Mouse (Mus musculus): ENCODE data around the gene Sycp2l. TPM values are rescaled to one million over a fixed set of nuclear protein-coding genes. Genes with fewer than 3 reads are reported as not detected.

The Sycp2l gene
- total and polyA plus RNA-seq, 3 experiments, result not detected

Other genes starting within 250 kb of the Sycp2l start
- 10 to 100 TPM; 50.1 to 61.7 TPM for gene Pak1ip1, start 113.3 kb upstream of the Sycp2l start, total RNA-seq (2021)
- 78.6 and 87.0 TPM in 2 replicates for gene Pak1ip1, start 113.3 kb upstream of the Sycp2l start, polyA plus RNA-seq (2012; rRNA removed)
- gene Tmem14c, start 98.0 kb upstream of the Sycp2l start, total RNA-seq (2021), result 100 to 1,000 TPM; 126 to 176 TPM
- gene Tmem14c, start 98.0 kb upstream of the Sycp2l start, polyA plus RNA-seq (2012; rRNA removed), result 77.8 and 84.7 TPM in 2 replicates
- under 1 TPM; 0.14 TPM for gene Mak, start 34.6 kb upstream of the Sycp2l start, total RNA-seq (2021)
- 0.02 TPM in 1 of 2 replicates, not detected in the other for gene Mak, start 34.6 kb upstream of the Sycp2l start, polyA plus RNA-seq (2012; rRNA removed)
- not detected for gene Gcm2, start 3.3 kb upstream of the Sycp2l start, total RNA-seq (2021)
- not detected in 2 replicates for gene Gcm2, start 3.3 kb upstream of the Sycp2l start, polyA plus RNA-seq (2012; rRNA removed)
- gene Elovl2, start 106.1 kb downstream of the Sycp2l start, total RNA-seq (2021), result 1 to 10 TPM in 1 of 2 experiments, under 1 TPM in 1; 0.35 to 1.2 TPM
- gene Elovl2, start 106.1 kb downstream of the Sycp2l start, polyA plus RNA-seq (2012; rRNA removed), result 0.04 and 0.07 TPM in 2 replicates
- gene Smim13, start 135.5 kb downstream of the Sycp2l start, total RNA-seq (2021), result 10 to 100 TPM in 1 of 2 experiments, 1 to 10 TPM in 1; 9.7 to 11.0 TPM
- gene Smim13, start 135.5 kb downstream of the Sycp2l start, polyA plus RNA-seq (2012; rRNA removed), result 6.2 and 8.1 TPM in 2 replicates
- not detected for gene Gm17364, start 159.7 kb downstream of the Sycp2l start, total RNA-seq (2021)
- gene Gm17364, start 159.7 kb downstream of the Sycp2l start, polyA plus RNA-seq (2012; rRNA removed), result not detected in 2 replicates